Mouse (Mus musculus): ENCODE results near the gene Mapk8. TPM values are rescaled to one million over a fixed set of nuclear protein-coding genes. Genes with fewer than 3 reads are reported as not detected.

Mapk8 gene
- polyA plus RNA-seq, 1 experiment from 2014 or later: 35.8 TPM

DNA sequence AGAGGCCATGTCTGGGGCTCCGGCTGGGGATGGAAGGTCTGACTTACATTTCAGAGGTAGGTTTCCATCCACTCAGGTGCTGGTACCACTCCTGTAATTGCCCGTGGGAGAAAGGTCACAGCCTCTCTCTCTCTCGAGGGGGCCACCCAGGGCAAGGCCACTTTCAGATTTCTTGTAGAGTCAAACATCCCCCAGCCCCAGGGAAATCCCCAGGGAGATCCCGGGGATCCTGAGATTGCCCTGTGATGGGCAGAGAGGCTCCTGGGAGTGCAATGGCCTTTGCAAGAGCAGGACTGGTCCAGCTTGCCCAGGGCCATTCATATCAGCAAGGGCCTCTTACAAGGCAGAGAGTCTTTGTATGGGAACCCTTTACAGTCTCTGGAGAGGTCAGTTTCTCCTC is 112.6 kb downstream of the Mapk8 start:
- H3K36me3 ChIP-seq (ENCODE audit: poor library complexity, severe bottlenecking): no peaks in the 10 kb centered on the region
- no peaks in the 10 kb centered on the region for H3K27me3 ChIP-seq
- no peak overlapping the region for H3K4me3 ChIP-seq
- WGBS: 78% methylated on average over 4 of the region's 4 CpGs
- no peaks in the 10 kb centered on the region for H3K9me3 ChIP-seq (replicated peaks)
- no peak for ATAC-seq
- H3K4me1 ChIP-seq: no peaks in the 10 kb centered on the region
- H3K27ac ChIP-seq: no peak overlapping the region
- H3K9ac ChIP-seq: no peak overlapping the region
- H3K4me2 ChIP-seq: no peak overlapping the region

DNA sequence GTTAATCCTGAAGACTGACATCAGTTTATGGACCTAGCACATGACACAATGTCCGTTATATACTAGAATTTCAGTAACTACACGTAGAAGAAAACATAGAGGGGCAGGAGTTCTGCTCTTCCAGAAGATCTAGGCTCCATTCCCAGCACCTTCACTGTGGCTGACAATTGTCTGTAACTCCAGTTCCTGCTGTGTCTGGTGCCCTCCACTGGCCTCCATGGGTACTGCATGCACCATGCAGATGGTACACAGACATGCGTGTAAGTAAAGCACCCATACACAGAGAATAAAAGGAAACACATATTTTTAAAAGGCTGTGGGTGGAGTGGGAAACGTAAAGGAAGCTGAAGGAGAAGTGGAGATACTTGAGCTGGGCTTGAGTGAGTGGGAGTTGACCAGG is 113.1 kb downstream of the Mapk8 start:
- H3K36me3 ChIP-seq (ENCODE audit: poor library complexity, severe bottlenecking): no peaks in the 10 kb centered on the region
- no peaks in the 10 kb centered on the region for H3K27me3 ChIP-seq
- 86% methylated on average over 4 of the region's 4 CpGs for WGBS
- H3K4me2 ChIP-seq: no peak overlapping the region
- H3K4me1 ChIP-seq: no peaks in the 10 kb centered on the region
- no peak overlapping the region for H3K9ac ChIP-seq
- no peak overlapping the region for H3K4me3 ChIP-seq
- no peaks in the 10 kb centered on the region for H3K9me3 ChIP-seq (replicated peaks)
- no peak overlapping the region for H3K27ac ChIP-seq
- no peak for ATAC-seq

DNA sequence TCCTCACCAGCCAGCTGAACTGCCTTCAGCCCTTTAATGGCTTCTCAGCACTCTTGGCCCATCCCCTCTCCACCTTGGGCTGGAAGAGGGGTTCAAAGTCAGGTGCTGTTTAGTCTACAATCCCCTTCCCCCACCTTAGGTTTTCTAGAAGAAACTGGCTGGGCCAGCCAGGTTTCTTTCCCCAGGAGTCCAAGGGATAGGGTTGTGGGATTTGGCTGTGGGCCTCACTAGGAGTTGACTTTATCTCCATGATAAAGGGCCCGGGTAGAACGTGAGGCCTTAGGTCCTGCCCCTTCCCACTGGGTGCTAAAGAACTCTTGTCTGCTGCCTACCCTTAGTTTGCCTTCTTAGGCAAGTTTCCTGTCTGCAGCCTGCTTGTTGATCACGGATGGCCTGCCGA is 115.3 kb downstream of the Mapk8 start:
- no peak overlapping the region for H3K4me2 ChIP-seq
- H3K4me3 ChIP-seq: no peak overlapping the region
- no peaks in the 10 kb centered on the region for H3K36me3 ChIP-seq (ENCODE audit: poor library complexity, severe bottlenecking)
- H3K9ac ChIP-seq: no peak overlapping the region
- H3K27me3 ChIP-seq: no peaks in the 10 kb centered on the region
- peaks cover 9% of the 10 kb centered on the region for H3K4me1 ChIP-seq
- H3K9me3 ChIP-seq (replicated peaks): no peaks in the 10 kb centered on the region
- no peak overlapping the region for H3K27ac ChIP-seq
- no peak for ATAC-seq
- 48% methylated on average over 4 of the region's 4 CpGs for WGBS

DNA sequence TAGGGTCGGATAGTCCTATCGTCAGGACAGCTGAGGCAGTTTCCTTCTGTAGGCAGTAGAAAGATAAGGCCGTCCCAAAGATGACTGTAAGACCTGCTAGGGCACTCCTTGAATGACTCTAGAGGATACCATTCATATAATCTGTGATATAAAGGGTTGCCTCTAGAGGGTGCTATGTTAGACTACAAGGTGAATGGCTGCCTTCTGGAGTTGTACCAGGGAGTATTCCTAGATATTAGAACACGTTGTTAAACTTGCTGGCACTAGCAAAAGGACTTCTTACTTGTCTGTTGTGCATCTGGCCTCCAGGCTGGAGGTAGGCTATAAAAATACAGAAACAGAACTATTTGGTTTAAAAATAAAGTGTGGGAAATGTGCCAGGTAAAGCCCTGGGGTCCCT is 116.0 kb downstream of the Mapk8 start:
- no peak for ATAC-seq
- no peak overlapping the region for H3K9ac ChIP-seq
- no peak overlapping the region for H3K4me2 ChIP-seq
- H3K4me1 ChIP-seq: peaks cover 9% of the 10 kb centered on the region
- H3K27me3 ChIP-seq: no peaks in the 10 kb centered on the region
- H3K9me3 ChIP-seq (replicated peaks): no peaks in the 10 kb centered on the region
- WGBS: 72% methylated on average over 4 of the region's 4 CpGs
- no peak overlapping the region for H3K27ac ChIP-seq
- H3K36me3 ChIP-seq (ENCODE audit: poor library complexity, severe bottlenecking): no peaks in the 10 kb centered on the region
- H3K4me3 ChIP-seq: no peak overlapping the region

DNA sequence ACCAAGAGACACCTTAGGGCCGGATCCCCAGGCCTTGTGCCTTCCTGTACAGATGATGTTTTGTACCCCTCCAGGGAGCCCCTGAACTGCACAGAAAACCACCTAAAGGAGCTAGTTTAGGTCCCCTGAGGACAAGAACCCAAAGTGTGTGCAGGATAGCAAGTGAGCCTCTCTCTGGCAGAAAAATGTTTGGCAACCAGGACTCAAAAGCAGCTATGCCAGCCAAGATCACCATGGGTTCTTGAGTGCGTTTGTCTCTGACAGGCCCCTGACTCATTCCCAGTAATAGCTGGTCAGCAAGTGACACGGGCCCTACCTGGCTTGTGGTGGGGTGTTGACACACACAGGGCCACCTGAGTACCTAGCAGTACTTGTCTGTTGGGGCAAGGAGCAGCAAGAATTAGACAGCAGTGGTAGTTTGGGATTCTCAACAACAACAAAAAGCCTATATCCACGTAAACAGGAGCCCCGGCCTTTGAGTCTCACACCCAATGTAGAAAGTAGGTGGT is 117.6 kb downstream of the Mapk8 start:
- Histone ChIP-seq H3K9ac (no peak overlapping the region), H3K36me3 (ENCODE audit: poor library complexity, severe bottlenecking) (no peaks in the 10 kb centered on the region), H3K4me1 (peaks cover 9% of the 10 kb centered on the region), H3K9me3 (replicated peaks) (no peaks in the 10 kb centered on the region), H3K27ac (no peak overlapping the region), H3K4me2 (no peak overlapping the region), H3K4me3 (no peak overlapping the region), H3K27me3 (no peaks in the 10 kb centered on the region)
- no peak for ATAC-seq
- 94% methylated on average over 5 of the region's 5 CpGs for WGBS

DNA sequence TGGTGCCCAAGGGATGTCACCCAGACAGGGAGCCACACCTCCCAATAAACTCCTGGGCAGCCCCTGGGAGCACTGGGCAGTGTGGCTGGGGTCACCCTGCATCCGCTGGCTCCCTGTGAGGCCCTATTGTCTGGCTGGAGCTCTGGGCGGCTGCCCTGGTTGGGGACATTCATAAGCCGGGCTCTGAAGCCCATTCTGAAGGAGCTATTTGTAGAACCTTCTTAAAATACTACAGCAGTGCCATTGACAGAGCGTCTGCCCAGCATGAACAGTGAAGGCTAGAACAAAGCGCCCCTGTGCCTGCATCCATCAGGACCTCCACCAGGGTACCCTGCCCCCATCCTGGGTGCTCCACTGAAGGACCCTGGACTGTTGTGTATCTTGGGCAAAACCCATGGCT is 118.6 kb downstream of the Mapk8 start:
- Histone ChIP-seq H3K27me3 (no peaks in the 10 kb centered on the region), H3K4me2 (no peak overlapping the region), H3K36me3 (ENCODE audit: poor library complexity, severe bottlenecking) (no peaks in the 10 kb centered on the region), H3K4me3 (no peak overlapping the region), H3K9me3 (replicated peaks) (no peaks in the 10 kb centered on the region), H3K27ac (no peak overlapping the region), H3K4me1 (peaks cover 9% of the 10 kb centered on the region), H3K9ac (no peak overlapping the region)
- ATAC-seq: 0 out of 2 replicates have a peak, but pooled peaks have one; percentile 21
- WGBS: 19% methylated on average over 5 of the region's 5 CpGs

Other genes with a start within 250 kb of the Mapk8 start
- gene Arhgap22, start 233.1 kb downstream of the Mapk8 start, polyA plus RNA-seq (2015; fragmentation: Nextera tagmentation; extraction: Ambion mirVana): 0.59 and 1.1 TPM in 2 replicates
- gene Frmpd2, start 24.5 kb upstream of the Mapk8 start, polyA plus RNA-seq (2015; fragmentation: Nextera tagmentation; extraction: Ambion mirVana): not detected in 2 replicates
- gene Ptpn20, start 142.0 kb upstream of the Mapk8 start, polyA plus RNA-seq (2015; fragmentation: Nextera tagmentation; extraction: Ambion mirVana): 0.15 TPM in 1 of 2 replicates, not detected in the other